Mouse (Mus musculus) c-Kit-positive CD71-positive TER-119-positive erythroid progenitor cells, embryonic 14.5 days (primary cell): ENCODE measurements around the gene Rgs3.

Source experiments
- DNase-seq: peaks from one replicate; pipeline ENCODE4 v3.0.0-alpha.2; 2013; ENCODE audit warnings: low spot score

Gene Rgs3

DNA sequence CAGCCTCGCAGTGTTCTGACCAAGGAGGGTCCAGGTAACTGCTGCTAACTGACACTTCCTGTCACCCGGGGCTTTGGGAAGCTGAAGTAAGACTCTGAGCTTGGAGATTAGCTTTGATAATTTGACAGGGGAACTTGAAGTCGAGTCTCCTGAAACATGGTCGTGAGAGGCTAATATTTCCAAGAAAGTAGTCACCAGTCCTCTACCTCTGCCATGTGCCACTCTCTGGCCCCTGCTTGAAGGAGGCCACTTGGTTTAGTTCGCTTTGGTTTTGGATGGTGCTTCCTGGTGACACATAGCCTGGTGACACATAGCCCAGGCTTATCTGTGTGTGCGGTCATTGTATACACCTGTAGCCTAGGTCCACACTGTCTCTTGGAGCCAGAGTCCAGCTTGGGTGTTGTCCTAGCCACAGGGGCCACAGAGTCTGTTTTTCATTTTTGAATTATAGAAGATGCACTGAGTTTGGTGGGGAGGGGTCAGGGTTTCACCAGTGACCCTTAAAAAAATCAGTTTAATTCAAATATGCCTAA is at the start of gene Rgs3:
Rgs3 (plus strand) TSS at position 51 of the 533 bp plus-strand sequence.
- no peak for DNase-seq

DNA sequence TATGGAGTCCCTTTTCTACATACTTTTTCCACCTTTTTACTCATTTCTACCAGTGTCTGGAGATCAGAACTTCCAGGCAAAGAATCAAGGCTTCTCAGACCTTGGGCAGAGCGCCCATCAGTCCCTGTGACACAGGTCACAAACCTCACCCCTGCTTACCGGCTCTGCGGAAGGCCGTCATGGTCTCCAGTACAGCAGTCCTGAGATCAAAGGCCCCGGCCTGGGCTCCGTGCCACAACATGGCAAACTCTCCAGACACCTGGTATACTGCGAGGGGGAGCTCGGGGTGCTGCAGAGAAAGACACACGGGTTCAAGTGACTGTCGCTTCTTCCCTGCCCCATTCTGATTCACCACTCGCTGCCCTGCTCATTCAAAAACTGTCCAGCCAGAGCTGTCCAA is 49.7 kb upstream of the Rgs3 start:
- no peak for DNase-seq

DNA sequence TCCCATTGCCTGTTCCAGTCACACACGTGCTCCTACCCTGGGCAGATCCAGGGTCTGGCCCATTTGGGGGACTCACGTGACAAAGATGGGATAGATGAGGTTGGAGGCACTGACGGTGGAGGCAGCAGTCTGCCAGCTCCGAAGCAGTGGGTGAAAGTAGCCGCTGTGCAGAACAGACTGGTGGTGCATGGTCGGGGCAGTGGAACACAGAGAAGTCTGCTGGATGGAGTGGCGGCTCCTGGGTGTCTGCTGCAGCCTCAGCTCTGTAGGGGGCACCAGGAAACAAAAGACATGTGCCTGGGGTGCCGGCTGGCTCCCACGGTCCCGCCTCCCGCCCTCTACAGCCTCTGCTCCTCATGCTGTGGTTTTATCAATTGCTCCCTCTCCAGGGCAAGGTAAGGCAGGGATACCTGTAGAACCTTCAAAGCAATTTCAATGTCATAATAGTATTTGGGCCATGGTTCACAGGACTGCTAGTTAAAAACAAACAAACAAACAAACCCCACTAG is 45.6 kb upstream of the Rgs3 start:
- peak; percentile 65 for DNase-seq

DNA sequence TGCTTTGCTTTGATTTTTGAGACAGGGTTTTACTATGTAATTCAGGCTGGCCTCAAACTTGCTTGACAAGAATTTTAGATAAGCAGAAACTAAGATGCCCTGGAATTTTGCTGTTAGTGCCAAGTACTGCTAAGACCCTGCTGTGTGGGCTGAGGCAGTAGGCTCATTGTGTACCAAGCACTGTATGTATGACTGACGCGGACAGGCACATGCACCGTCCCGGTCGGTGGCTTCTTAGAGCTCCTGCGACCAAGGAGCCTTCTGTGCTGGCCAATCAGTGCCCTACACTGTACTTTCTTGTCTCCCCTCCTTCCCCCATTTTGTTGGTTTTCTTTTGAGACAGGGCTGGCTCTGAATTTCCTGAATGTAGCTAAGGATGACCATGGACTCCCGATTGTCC is 44.7 kb upstream of the Rgs3 start:
- no peak for DNase-seq

DNA sequence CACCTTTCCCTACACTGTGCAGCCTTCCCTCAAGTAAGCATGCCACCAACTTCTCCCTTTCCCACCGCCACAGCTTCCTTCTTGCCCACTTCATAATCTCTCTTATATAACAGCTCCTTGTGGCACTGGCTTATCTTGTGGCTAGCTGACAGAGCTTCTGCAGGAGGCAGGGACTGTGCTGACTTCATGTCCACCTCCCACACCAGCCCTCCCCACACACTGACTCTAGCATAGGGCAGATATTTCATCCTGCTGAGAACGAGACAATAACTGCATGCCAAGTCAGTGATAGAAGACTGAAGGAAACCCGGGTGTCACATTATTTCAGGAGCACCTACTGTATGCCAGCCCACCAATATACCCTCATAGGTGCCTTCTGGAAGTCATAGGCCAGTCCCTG is 44.2 kb upstream of the Rgs3 start:
- DNase-seq, result peak; percentile 69

DNA sequence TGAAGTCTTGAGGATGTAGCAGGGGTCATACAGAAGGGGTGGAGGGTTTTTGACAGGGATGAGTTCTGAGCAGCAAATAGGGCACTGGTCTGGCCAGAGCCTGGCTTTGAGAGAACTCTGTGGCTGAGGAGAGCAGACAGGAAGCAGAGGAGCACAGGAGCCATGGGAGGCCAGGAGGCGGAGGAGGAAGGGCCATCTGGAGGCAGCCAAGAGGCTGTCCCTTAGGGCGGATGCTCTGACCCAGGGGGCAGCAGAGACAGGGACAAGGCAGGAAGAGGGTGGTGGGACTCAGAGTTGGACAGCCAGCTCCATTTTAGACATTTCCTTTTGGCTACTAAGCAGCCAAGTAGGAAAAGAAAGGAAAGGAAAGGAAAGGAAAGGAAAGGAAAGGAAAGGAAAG is 43.6 kb upstream of the Rgs3 start:
- DNase-seq, result no peak

DNA sequence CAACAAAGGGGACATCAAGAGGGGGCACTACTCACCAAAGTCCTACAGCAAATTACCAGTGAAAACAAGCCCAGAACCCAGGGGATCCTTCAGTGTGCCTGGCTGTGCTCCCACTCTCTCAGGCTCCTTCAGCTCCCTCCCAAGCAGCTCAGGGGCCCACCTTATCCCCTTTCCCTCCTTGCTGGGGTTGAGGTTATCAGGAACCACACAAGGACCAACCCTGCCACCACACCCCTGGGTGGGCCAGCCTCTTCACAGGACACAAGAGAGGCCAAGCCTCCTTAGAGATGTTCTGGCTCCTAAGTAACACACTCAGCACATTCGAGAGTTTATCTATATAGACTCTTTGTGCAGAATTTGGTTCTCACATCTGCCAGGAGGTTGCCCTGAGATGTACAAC is 43.1 kb upstream of the Rgs3 start:
- DNase-seq, result peak; percentile 100

DNA sequence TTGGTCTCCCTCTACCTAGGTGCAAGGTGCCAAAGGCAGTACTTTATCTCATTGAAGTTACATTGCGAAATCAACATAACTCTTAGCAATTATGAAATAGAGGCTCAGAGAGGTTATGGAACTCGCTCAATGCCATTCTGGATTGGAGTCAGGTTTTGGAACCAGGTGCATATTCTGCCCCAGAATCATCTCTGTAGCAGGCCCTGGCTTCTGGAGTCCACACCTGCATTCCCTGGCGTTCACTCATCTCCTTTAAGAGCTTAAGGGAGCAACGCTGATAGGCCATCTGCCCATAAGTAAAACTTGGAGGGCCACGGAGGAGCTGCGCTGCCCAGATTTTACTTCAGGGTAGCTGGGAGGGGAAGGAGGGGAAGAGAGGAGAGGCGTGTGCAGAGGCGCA is 42.6 kb upstream of the Rgs3 start:
- peak; percentile 75 for DNase-seq

DNA sequence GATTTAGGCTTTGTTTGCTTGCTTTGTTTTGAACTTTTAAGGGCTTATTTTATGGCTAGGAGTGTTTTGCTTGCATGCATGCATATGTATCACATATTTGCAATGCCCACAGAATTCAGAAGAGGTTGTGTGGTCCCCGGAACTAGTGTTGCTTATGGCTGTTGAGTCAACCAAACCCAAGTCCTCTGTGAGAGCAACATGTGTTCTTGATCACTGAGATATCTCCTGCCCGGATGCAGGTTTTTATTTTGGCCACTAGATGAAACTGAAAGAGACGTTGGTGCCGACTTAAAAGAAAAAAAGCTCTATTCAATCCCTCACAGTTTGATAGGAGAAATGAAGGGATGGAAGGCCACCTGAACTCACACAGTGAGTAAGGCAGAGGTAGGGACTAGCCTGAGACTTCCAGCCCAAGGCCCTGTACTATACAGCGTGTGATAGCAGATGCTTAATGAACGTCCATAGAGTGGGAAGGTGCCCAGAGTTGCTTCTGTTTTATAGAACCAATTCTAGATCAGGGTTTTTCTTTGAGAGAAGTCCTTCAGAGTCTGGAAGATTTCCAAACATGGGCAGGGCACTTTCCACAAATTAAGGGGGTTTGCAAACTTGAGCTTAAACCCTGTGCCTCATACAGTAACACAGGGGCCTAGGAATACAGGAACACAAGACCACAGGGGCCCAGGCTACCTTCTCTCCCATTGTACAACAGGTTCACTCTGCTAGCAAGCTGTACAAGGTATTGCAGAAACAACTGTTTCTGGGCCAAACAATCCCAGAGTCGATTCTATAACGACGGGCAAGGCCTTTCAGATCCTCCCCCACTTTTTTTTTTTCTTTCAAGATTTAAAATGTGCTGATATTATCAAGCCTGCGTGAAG is 41.9 kb upstream of the Rgs3 start:
- peak; percentile 66 for DNase-seq

DNA sequence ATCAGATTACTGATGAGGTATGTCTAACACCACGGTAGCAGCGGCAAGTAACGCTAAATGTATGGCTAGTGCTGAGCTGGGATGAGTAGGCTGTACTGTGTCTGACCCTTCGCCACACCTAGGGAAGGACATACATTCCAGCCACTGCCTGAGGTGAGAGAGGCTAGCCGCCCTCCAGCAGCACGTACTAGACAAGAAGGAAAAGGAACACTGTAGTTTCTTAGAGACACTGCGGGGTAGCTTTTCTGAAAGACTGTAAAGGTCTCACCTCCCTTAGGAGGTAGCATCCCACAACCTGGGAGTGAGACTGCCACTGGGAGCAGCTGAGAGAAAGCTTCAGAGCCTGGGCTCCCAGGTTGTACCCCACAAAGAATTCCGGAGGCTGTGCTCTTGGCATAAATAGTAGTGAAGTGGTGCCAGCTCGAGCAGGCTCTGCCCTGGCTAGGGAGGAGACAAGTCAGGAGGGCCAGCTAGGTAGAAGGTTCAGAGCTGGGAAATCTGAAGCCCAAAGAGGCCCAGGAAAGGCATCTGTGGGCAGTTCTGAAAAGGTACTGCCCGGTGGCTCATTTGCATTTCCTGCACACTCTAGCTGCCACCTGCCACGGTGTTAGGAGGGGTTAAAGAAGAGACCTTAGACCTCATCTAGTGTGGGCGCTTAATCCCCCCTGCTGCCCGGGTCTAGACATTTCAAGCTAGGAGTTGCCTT is 41.1 kb upstream of the Rgs3 start:
- no peak for DNase-seq

DNA sequence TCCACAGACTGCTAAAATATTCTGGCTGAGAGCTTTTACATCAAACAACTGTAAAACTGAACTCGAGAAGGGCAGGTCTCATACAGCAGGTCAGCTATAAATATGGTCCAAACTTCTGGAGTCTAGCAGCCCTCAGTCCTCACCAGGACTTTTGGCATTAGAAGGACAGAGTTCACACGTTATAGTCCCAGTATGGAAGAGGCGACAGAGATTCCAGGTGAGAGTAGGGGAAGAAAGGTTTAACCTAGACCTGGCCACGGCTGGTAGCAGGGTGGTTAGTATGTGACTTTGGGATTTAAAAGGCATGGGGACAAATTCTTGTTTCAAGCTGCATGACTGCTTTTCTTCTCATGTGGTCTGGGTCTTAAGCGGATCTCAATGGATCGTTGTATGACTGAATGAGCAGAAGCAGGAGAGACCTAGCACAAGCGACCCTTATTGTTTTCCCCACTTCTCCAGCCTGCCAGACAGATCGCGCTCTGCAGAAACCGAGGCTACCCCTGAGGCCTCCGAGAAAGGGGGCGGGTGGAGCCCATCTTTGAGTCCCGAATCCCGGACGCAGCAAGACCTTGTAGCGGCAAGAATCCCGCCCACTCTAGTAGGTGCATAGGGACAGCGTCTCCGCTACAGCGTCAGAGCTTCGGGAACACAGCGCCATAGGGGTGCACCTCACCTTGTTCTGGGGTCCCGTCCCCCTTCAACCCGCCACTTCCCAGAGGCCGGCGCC is 40.4 kb upstream of the Rgs3 start:
- DNase-seq, result no peak

DNA sequence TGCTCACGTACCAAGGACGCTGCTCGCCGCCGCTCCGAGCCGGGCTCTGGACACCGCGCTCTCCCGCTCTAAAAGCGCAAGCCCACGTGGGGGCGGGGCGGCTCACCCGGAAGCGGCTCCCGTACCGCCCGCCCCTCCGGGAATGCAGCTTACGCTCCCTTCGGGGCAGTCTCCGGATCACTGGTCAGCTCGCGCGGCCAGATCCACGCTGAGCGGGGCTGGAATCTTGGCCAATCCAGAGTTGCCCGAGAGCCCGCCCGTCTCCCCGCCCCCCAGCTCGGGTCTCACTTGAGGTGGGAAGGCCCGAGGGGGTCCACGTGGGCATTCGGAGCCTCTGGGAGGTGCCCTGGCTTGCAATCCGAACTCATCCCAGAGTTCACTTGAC is 39.8 kb upstream of the Rgs3 start, which contains the start of gene Alad:
Alad (minus strand) TSS at position 70 of the 385 bp plus-strand sequence.
- peak; percentile 93 for DNase-seq

DNA sequence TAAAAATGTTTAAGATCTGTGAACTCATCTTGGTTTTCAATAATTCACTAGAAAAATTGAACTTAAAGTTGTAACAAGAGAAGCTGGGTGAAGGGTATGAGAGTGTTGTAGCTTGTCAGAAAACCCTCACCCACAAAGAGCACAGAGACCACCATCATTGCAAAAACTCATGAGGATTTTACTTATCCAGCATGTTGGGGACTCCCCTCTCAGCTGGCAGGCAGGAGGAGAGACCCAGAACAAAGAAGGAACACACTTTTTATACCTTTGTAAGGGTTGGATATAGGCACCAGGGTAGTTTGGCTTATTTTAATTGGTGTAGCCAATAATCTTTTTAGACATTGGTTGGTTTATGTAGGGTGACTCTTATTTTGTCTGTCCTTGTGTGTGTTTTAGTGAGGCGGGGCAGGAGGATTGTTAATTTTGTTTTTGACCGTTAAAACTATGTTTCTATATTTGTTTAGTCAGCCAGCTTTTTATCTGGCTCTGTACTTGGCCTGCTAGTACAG is 38.7 kb upstream of the Rgs3 start:
- no peak for DNase-seq

DNA sequence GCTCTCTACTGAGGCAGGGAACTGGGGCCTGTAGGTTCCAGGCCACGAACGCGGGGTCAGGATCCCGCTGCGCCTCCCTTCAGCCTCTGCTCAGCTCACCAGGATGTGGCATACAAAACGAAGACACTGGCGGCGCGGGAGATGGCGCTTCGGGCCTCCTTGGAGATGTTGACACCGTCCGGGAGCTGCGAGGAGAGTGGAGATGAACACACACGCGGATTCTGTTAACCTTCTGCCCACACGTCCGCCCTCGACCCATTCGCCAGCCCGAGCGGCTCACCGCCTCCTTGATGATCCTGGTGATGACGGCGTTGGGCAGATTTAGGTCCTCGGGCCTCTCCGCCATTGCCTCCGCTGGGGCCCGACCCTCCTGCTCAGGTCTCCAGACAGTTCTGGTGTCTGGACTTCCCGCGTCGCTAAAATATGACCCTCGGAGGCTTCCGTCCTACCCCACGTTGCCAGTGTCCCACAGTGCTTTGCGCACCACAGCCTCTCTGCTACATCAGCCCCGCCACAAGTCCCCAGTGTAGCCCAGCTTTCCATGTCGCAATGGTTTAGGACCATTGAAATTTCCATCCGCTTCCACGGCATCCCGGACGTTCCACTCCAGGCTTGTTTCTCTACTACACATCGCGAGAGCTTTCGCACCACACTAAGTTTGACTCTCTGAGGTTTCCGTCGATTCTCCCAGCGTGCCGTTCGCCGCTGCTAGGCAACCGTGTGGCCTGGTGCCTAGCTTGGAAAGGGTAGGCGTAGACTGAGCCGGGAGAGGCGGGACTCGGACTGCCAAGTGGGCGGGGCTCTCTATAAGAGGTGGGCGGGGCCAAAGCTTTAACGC is 34.8 kb upstream of the Rgs3 start, which contains the start of the genes Pole3 and 4933430I17Rik:
Pole3 (minus strand) TSS at position 418 of the 838 bp plus-strand sequence.
4933430I17Rik (plus strand) TSS at position 719 of the 838 bp plus-strand sequence.
- peak; percentile 98 for DNase-seq

DNA sequence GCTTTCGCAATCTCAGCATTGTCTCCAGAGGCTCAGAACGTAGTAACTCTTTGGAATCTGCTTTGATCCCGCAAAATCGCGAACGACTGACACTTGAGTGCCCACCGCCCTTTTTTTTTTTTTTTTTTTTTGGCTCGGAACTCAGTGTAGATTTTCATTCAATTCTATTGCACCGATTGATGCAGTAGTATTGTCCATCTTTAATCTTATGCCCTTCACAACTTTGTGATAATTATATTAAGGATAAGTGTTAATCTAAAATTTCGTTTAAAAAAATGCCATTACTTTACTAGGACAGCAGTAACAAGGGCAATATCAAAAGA is 34.2 kb upstream of the Rgs3 start:
- DNase-seq, result no peak

DNA sequence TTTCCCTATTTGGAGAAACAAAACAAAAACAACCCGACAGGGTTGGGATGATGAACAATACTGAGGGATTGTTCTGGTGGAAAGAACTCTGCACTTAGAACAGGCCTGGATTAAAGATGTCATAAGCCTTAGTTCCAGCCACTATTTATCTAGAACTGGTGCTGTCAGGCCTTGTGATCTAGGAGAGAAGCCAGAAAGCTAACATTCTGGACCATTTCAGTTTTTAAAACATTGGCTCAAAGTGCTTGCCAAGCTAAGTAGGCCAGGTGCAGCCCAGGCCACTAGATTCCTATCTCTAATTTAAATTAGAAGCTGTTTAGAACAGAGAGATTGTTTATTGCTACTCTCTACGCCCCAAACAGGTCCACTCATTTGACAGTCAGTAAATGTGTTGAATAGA is 33.4 kb upstream of the Rgs3 start:
- DNase-seq, result no peak

DNA sequence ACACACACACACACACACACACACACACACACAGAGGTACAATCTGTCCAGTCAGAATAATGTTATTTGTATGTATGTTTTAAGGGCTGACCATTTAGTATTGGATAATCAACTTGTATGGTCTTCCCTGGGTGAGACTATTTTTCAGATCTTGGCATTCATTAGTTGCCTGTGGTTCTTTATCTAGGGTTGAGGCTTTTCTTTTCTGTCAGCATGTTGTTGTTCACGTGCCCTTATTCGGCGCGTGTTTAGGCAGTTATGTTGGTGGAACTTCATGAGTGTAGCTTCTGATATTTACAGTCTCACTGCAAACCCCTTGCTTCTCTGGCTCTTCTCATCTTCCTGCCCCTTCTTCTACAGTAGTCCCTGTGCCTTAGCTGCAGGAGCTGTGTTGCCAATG is 32.0 kb upstream of the Rgs3 start:
- DNase-seq, result no peak

DNA sequence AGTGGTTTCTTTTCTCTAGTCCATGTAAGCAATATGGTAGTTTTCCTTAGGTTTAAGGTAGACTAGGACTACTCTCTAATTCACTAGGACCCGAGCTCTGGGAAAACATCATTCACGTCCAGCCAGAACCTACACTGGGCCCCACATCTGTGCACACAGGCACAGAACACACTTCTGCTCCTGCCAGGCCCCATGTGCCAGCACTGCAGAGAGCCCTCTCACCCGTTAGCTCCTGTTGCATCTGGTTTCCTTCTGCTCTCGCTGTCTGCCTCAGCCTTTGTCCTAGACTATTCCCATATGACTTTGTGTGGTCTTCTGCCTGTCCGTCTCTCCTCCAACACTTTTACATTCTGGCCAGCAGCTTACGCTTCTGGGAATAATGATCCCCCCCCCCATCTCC is 25.9 kb upstream of the Rgs3 start:
- no peak for DNase-seq

DNA sequence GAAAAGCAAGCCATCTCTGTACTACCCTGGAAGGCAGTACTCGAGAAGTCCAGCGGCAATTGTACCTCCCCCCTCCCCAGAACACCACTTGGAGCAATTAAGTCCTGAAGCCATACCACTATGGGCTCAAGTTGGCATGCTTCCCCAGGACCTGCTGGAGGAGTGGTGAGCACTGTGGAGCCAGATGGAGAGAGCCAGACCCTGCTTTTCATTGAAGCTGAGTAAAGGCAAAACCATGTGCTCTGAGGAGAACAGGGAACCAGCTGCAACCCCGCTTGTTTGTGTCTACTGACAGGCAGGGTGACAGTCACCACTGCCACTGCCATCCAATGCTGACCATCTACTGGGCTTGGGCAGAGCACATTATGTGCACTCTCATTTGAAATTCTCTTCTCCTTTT is 17.8 kb upstream of the Rgs3 start:
- no peak for DNase-seq

DNA sequence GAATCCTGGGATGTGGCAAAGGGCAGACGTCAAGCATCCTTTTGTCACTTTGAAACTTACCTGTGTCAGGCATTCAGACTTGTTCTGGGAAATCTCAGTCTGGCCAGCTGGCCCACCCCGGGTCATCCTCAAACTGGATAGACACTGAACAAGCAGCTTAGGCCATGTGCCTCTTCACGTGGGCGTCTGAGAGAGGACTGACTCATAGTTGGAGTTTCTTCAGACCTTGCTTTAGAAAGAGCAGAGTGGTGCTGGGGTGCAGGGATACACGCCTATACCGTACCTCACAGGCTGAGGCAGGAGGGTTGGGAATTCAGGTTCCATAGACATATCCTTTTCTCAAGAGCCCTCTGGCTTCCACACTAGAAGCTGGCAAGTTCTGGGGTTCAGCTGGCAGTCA is 15.9 kb upstream of the Rgs3 start:
- no peak for DNase-seq

DNA sequence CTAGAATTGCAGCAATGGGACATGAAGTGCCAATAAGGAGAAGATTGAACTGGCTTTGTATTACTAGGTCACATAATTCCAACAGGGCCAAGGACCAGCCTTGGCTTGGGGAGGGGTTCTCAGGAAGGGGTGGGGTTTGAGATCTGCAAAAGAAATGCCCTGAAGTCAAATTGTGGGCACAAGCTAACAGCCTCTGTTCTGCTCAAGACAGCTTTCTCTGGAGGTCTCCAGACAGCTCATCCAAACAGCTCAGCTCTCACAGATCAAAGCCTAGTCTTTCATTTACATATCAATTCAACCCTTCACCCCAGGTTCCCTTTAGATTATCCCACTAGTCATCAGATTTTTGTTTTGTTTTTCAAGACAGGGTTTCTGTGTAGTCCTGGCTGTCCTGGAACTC is 14.8 kb upstream of the Rgs3 start:
- no peak for DNase-seq
